Mouse (Mus musculus): ENCODE measurements at regions not wholly inside any gene's neighbourhood (a gene's known extent, or its start where the extent isn't known, plus 50 kb on each side); places are given as distances from the start of the nearest gene placed in this dataset.
A peak's percentile ranks its signal among the peaks of the same experiment; 100 is the strongest.

DNA sequence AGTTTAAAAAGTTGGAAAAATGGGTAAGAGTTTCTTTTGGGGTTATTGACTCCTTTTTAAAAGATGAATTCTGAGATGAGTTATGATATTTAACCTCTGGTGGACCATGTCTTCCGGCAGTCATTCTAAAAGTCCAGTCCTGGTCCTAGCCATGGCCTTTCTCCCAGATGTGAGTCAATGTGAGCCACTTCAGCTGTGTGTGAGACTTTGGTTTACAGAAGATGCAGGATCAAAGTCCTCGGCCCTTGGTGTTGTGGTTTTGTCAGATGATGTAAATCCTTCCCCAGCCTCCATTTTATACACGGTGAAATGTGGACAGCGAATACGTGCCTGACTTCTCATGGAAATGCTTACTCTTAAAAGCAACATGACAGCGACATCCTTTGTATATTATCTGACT is 287.0 kb upstream of the Tmem132c start:
- Histone ChIP-seq H3K9me3 (replicated peaks; ENCODE audit: insufficient read depth, low read length) (no peaks in the 10 kb centered on the region), H3K27me3 (ENCODE audit: control insufficient read depth in 1 of 2, insufficient read depth in 2 of 2, low read length in 2 of 2) (no peaks in the 10 kb centered on the region), H3K9ac (ENCODE audit: control insufficient read depth, low read depth, low read length, poor library complexity, severe bottlenecking) (no peak overlapping the region), H3K27ac (ENCODE audit: control insufficient read depth, low read depth, low read length) (no peak overlapping the region), H3K4me1 (ENCODE audit: control insufficient read depth in 1 of 2, insufficient read depth in 2 of 2, low read length in 2 of 2) (no peaks in the 10 kb centered on the region), H3K79me2 (ENCODE audit: control insufficient read depth, insufficient read depth, low read length, poor library complexity) (no peaks in the 10 kb centered on the region), H3K36me3 (ENCODE audit: control insufficient read depth in 1 of 2, insufficient read depth in 2 of 2, low read length in 2 of 2) (no peaks in the 10 kb centered on the region), H3K4me3 (ENCODE audit: control insufficient read depth in 1 of 2, insufficient read depth in 1 of 2, low read depth in 2 of 2, low read length in 2 of 2) (no peak overlapping the region)
- no peak for DNase-seq (ENCODE audit: low read depth, low spot score)
- TF ChIP-seq TBP (IDR thresholded peaks at IDR 0.05; ENCODE audit: low read depth, low read length) (no peak), POLR2AphosphoS5 (IDR thresholded peaks at IDR 0.05; ENCODE audit: borderline replicate concordance, low read depth, low read length) (no peak), EP300 (IDR thresholded peaks at IDR 0.05; ENCODE audit: low read depth in 1 of 2, low read length in 2 of 2) (no peak)

DNA sequence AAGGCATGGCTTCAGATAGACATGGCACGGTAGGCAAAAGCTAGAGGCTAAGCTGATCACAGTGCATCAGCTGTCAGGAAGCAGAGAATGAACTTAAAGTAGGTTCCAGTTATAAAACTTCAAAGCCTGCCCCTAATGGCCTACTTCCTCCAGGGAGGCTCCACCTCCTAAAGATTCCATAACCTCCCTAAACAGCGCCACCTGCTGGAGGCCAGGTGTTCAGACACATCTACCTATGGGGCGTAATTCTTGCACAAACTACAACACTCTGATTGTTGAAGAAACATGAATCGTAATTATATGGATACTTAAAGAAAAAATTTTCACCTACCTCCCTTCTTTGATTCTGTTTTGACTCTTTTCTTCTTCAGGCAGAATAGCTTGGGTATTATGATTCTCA is 277.0 kb upstream of the Tmem132c start:
- Histone ChIP-seq H3K27ac (ENCODE audit: control insufficient read depth, low read depth, low read length) (no peak overlapping the region), H3K4me3 (ENCODE audit: control insufficient read depth in 1 of 2, insufficient read depth in 1 of 2, low read depth in 2 of 2, low read length in 2 of 2) (no peak overlapping the region), H3K9ac (ENCODE audit: control insufficient read depth, low read depth, low read length, poor library complexity, severe bottlenecking) (no peak overlapping the region), H3K36me3 (ENCODE audit: control insufficient read depth in 1 of 2, insufficient read depth in 2 of 2, low read length in 2 of 2) (no peaks in the 10 kb centered on the region), H3K4me1 (ENCODE audit: control insufficient read depth in 1 of 2, insufficient read depth in 2 of 2, low read length in 2 of 2) (no peaks in the 10 kb centered on the region), H3K27me3 (ENCODE audit: control insufficient read depth in 1 of 2, insufficient read depth in 2 of 2, low read length in 2 of 2) (no peaks in the 10 kb centered on the region), H3K9me3 (replicated peaks; ENCODE audit: insufficient read depth, low read length) (no peaks in the 10 kb centered on the region), H3K79me2 (ENCODE audit: control insufficient read depth, insufficient read depth, low read length, poor library complexity) (no peaks in the 10 kb centered on the region)
- TF ChIP-seq CTCF (IDR thresholded peaks at IDR 0.05 in 2 of 3, conservative IDR thresholded peaks at IDR 0.05 in 1 of 3; ENCODE audit: control insufficient read depth in 1 of 3, insufficient read depth in 1 of 3, low read depth in 2 of 3, low read length in 3 of 3, poor library complexity in 1 of 3, severe bottlenecking in 1 of 3) (peak; percentile 15 to 17 (median 17); a peak in 3 of 6 replicates), MYC (IDR thresholded peaks at IDR 0.05; ENCODE audit: low read depth, low read length) (no peak)
- peak; percentile 12 for DNase-seq (ENCODE audit: low read depth, low spot score)

DNA sequence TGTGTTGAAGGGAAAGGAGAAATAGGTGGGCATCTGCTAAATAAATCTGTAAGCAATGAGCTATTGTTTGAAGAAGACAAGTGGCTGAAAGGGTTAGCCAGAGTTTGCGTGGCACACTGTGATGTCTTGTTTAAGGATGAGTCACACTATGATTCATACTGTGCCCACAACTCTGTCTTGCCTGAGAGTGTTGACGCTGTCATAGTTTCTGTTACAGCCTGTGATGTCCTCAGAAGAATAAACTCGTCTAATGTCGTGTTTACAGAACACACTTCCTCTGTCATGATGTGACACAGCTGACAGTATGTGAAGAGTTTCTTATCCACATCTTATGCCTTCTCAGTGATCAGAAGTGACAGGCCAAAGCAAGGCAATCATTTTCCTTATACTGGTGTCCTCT is 274.5 kb upstream of the Tmem132c start:
- no peaks in the 10 kb centered on the region for H3K27me3 ChIP-seq (ENCODE audit: control insufficient read depth in 1 of 2, insufficient read depth in 2 of 2, low read length in 2 of 2)
- DNase-seq (ENCODE audit: low read depth, low spot score) = no peak
- H3K36me3 ChIP-seq (ENCODE audit: control insufficient read depth in 1 of 2, insufficient read depth in 2 of 2, low read length in 2 of 2) = no peaks in the 10 kb centered on the region
- H3K9ac ChIP-seq (ENCODE audit: control insufficient read depth, low read depth, low read length, poor library complexity, severe bottlenecking) = no peak overlapping the region
- no peaks in the 10 kb centered on the region for H3K4me1 ChIP-seq (ENCODE audit: control insufficient read depth in 1 of 2, insufficient read depth in 2 of 2, low read length in 2 of 2)
- no peak overlapping the region for H3K4me3 ChIP-seq (ENCODE audit: control insufficient read depth in 1 of 2, insufficient read depth in 1 of 2, low read depth in 2 of 2, low read length in 2 of 2)
- H3K79me2 ChIP-seq (ENCODE audit: control insufficient read depth, insufficient read depth, low read length, poor library complexity) = no peaks in the 10 kb centered on the region
- H3K27ac ChIP-seq (ENCODE audit: control insufficient read depth, low read depth, low read length) = no peak overlapping the region
- no peaks in the 10 kb centered on the region for H3K9me3 ChIP-seq (replicated peaks; ENCODE audit: insufficient read depth, low read length)
- TF ChIP-seq RAD21 (IDR thresholded peaks at IDR 0.05; ENCODE audit: low read depth, low read length) (no peak), UBTF (IDR thresholded peaks at IDR 0.05; ENCODE audit: borderline replicate concordance, insufficient read depth, low read depth, low read length) (no peak), RCOR1 (IDR thresholded peaks at IDR 0.05; ENCODE audit: low read depth, low read length) (no peak), E2F4 (IDR thresholded peaks at IDR 0.05; ENCODE audit: borderline replicate concordance, low read depth, low read length) (no peak), TCF12 (IDR thresholded peaks at IDR 0.05; ENCODE audit: low read depth, low read length) (no peak), POLR2AphosphoS5 (IDR thresholded peaks at IDR 0.05; ENCODE audit: borderline replicate concordance, low read depth, low read length) (no peak), USF2 (IDR thresholded peaks at IDR 0.05; ENCODE audit: borderline replicate concordance in 1 of 2, insufficient read depth in 1 of 2, low read depth in 1 of 2, low read length in 2 of 2) (no peak), TAL1 (IDR thresholded peaks at IDR 0.05; ENCODE audit: low read length) (no peak), KAT2A (conservative IDR thresholded peaks at IDR 0.05; ENCODE audit: low read depth, low read length) (no peak), JUND (IDR thresholded peaks at IDR 0.05; ENCODE audit: low read depth, low read length) (no peak), MYC (IDR thresholded peaks at IDR 0.05; ENCODE audit: low read depth, low read length) (no peak)
